ENCODE assay signal across 9 mouse cellular contexts in the genomic region with DNA sequence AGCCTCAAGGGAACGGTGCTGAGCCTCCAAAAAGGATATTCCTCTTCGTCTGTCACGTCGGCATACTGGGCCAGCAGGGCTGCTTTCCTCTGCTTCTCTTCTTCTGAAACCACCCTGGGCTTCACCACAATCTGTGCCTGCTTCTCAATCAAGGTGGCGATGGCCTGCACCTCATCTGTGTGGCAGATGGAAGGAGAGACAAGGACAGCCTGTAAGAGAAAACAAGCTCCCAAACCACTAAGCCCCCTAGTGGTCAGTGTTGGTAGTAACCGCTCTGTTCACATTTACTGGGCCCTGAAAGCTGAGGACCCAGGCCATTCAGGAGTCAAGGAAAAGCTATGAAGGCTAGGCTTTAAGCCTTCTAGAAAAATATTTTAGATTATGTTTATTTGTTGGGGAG. TPM values are rescaled to one million over a fixed set of nuclear protein-coding genes. Genes with fewer than 3 reads are reported as not detected.
DNase-seq lines count a peak whose midpoint lies in the region; ATAC-seq and TF ChIP-seq lines count a peak whose summit lies in the region.
"Had no signal": no experiment of that assay in that cellular context is flagged by ENCODE, and none has a peak within 500 bp of the region (broad histone marks: within the 10 kb centered on the region; RNA-seq: fewer than 3 reads in every experiment).

No protein-coding gene starts in this region.

- no peak for ATAC-seq in forebrain, embryonic 16.5 days
- no peak for ATAC-seq in lung, postnatal 0 days

- TF ChIP-seq POLR2A in cerebellum, adult 2 months (IDR thresholded peaks at IDR 0.05; ENCODE audit: borderline replicate concordance, insufficient read depth, low read length): no peak
- no peak for TF ChIP-seq POLR2A in small intestine, adult 2 months (IDR thresholded peaks at IDR 0.05; ENCODE audit: low read depth, low read length)

- peak; percentile 82 for DNase-seq in forebrain, embryonic 10.5 days (ENCODE audit: extremely low spot score, low spot score)
- peak; percentile 32 for DNase-seq in Muller cell, postnatal 12 days (ENCODE audit: inconsistent ontology term)
- peak; percentile 69 to 75 for DNase-seq in cerebellum, adult 2 months
- peak; percentile 20 to 87 for DNase-seq in frontal cortex, adult 2 months (ENCODE audit: extremely low spot score in 1 of 2, low spot score in 1 of 2)
- peak; percentile 28 to 83 for DNase-seq in layer of hippocampus, adult 18-20 months (ENCODE audit: low spot score in 2 of 2)
- peak; percentile 69 for DNase-seq in lung, postnatal 0 days (ENCODE audit: low spot score)

- no peak overlapping the region for H3K9ac ChIP-seq in forebrain, embryonic 16.5 days (replicated peaks; ENCODE audit: low read depth, low read length)
- H3K9ac ChIP-seq in lung, postnatal 0 days (replicated peaks; ENCODE audit: low read depth): no peak overlapping the region

- no peaks in the 10 kb centered on the region for H3K4me1 ChIP-seq in forebrain, embryonic 10.5 days
- no peaks in the 10 kb centered on the region for H3K4me1 ChIP-seq in forebrain, embryonic 16.5 days (replicated peaks; ENCODE audit: control insufficient read depth, insufficient read depth, low read length)
- H3K4me1 ChIP-seq in cerebellum, adult 2 months (ENCODE audit: control insufficient read depth, insufficient read depth, low read length): no peaks in the 10 kb centered on the region
- H3K4me1 ChIP-seq in lung, postnatal 0 days (ENCODE audit: insufficient read depth, low read depth, low read length): no peaks in the 10 kb centered on the region
- H3K4me1 ChIP-seq in small intestine, adult 2 months (ENCODE audit: control insufficient read depth, insufficient read depth, insufficient read length, low read length): no peaks in the 10 kb centered on the region

- peaks cover 73% of the 10 kb centered on the region for H3K36me3 ChIP-seq in forebrain, embryonic 10.5 days (replicated peaks)
- H3K36me3 ChIP-seq in forebrain, embryonic 16.5 days (ENCODE audit: control insufficient read depth, insufficient read depth): peaks cover 3% of the 10 kb centered on the region; the same call in 1 of the 2 replicates
- H3K36me3 ChIP-seq in lung, postnatal 0 days (ENCODE audit: insufficient read depth, low read length): peaks cover 7% of the 10 kb centered on the region; the same call in 1 of the 2 replicates
- H3K36me3 ChIP-seq in small intestine, adult 2 months (ENCODE audit: control insufficient read depth, insufficient read depth, low read length): peaks cover 14% of the 10 kb centered on the region

- peak; percentile 73 for TF ChIP-seq CTCF in cerebellum, adult 2 months (IDR thresholded peaks at IDR 0.05; ENCODE audit: borderline replicate concordance, insufficient read depth, low read depth, low read length)
- peak; percentile 86 for TF ChIP-seq CTCF in lung, postnatal 0 days (IDR thresholded peaks at IDR 0.05)
- peak; percentile 52; the same call in 1 of the 2 replicates for TF ChIP-seq CTCF in small intestine, adult 2 months (IDR thresholded peaks at IDR 0.05; ENCODE audit: extremely low read depth, insufficient read length, insufficient replicate concordance, low read depth, low read length)

- no peak overlapping the region for H3K27ac ChIP-seq in forebrain, embryonic 10.5 days
- no peak overlapping the region for H3K27ac ChIP-seq in forebrain, embryonic 16.5 days (ENCODE audit: low read length)
- no peak overlapping the region; the same call in 1 of the 2 replicates for H3K27ac ChIP-seq in cerebellum, adult 2 months (ENCODE audit: insufficient read depth, low read length)
- no peak overlapping the region for H3K27ac ChIP-seq in lung, postnatal 0 days (ENCODE audit: low read length)
- no peak overlapping the region for H3K27ac ChIP-seq in small intestine, adult 2 months (ENCODE audit: insufficient read depth, low read depth, low read length)

- no peak overlapping the region for H3K4me2 ChIP-seq in forebrain, embryonic 16.5 days (ENCODE audit: low read length)
- H3K4me2 ChIP-seq in lung, postnatal 0 days (replicated peaks; ENCODE audit: low read depth, low read length): no peak overlapping the region

- no peaks in the 10 kb centered on the region for H3K9me3 ChIP-seq in forebrain, embryonic 10.5 days
- no peaks in the 10 kb centered on the region for H3K9me3 ChIP-seq in forebrain, embryonic 16.5 days (ENCODE audit: control insufficient read depth, low read length)
- no peaks in the 10 kb centered on the region for H3K9me3 ChIP-seq in lung, postnatal 0 days (ENCODE audit: low read length)

- WGBS in forebrain, embryonic 10.5 days: 68% methylated on average over 6 of the region's 6 CpGs
- WGBS in forebrain, embryonic 16.5 days: 56% methylated on average over 6 of the region's 6 CpGs
- 44% methylated on average over 6 of the region's 6 CpGs for WGBS in cerebellum, adult 2 months
- WGBS in lung, postnatal 0 days: 64% methylated on average over 6 of the region's 6 CpGs
- WGBS in small intestine, adult 2 months: 67% methylated on average over 6 of the region's 6 CpGs

- H3K4me3 ChIP-seq in forebrain, embryonic 10.5 days: no peak overlapping the region
- H3K4me3 ChIP-seq in forebrain, embryonic 16.5 days (replicated peaks; ENCODE audit: low read length): no peak overlapping the region
- no peak overlapping the region for H3K4me3 ChIP-seq in cerebellum, adult 2 months (replicated peaks; ENCODE audit: insufficient read depth, low read depth, low read length)
- H3K4me3 ChIP-seq in lung, postnatal 0 days (ENCODE audit: low read depth, low read length): no peak overlapping the region
- no peak overlapping the region for H3K4me3 ChIP-seq in small intestine, adult 2 months (ENCODE audit: low read depth, low read length)

- no peaks in the 10 kb centered on the region for H3K27me3 ChIP-seq in forebrain, embryonic 10.5 days (ENCODE audit: poor library complexity, severe bottlenecking)
- no peaks in the 10 kb centered on the region for H3K27me3 ChIP-seq in forebrain, embryonic 16.5 days (replicated peaks; ENCODE audit: control insufficient read depth, insufficient read depth, low read length)
- no peaks in the 10 kb centered on the region for H3K27me3 ChIP-seq in cerebellum, adult 2 months (ENCODE audit: control insufficient read depth, insufficient read depth, low read length)
- H3K27me3 ChIP-seq in lung, postnatal 0 days (replicated peaks; ENCODE audit: insufficient read depth, low read length): no peaks in the 10 kb centered on the region
- H3K27me3 ChIP-seq in small intestine, adult 2 months (ENCODE audit: control insufficient read depth, insufficient read depth, low read length): no peaks in the 10 kb centered on the region

- TF ChIP-seq EP300 in lung, postnatal 0 days (IDR thresholded peaks at IDR 0.05): no peak

RNA-seq across cellular contexts. Expression of a gene that starts 7.4 kb away (rescaled TPM):
- 61.7 and 65.8 TPM in 2 replicates for polyA plus RNA-seq in forebrain, embryonic 10.5 days (2016; fragmentation: Nextera tagmentation; extraction: Ambion mirVana)
- 46.8 and 51.2 TPM in 2 replicates for polyA plus RNA-seq in forebrain, embryonic 16.5 days (2015; fragmentation: Nextera tagmentation; extraction: Ambion mirVana)
- 24.6 and 25.0 TPM in 2 replicates for polyA plus RNA-seq in cerebellum, adult 2 months (2012; rRNA removed)
- polyA plus RNA-seq in frontal cortex, adult 2 months (2012; rRNA removed): 18.3 and 24.0 TPM in 2 replicates
- 10 to 100 TPM; 30.4 to 31.9 TPM for total RNA-seq in layer of hippocampus, adult 18-20 months (2021)
- polyA plus RNA-seq in lung, postnatal 0 days (2015; fragmentation: Nextera tagmentation; extraction: Ambion mirVana): 20.4 and 22.8 TPM in 2 replicates
- 1.4 and 2.5 TPM in 2 replicates for polyA plus RNA-seq in small intestine, adult 2 months (2012; rRNA removed)

RNA-seq across cellular contexts. Expression of a gene that starts 26.6 kb away (rescaled TPM):
- 0.10 and 0.15 TPM in 2 replicates for polyA plus RNA-seq in forebrain, embryonic 10.5 days (2016; fragmentation: Nextera tagmentation; extraction: Ambion mirVana)
- polyA plus RNA-seq in forebrain, embryonic 16.5 days (2015; fragmentation: Nextera tagmentation; extraction: Ambion mirVana): 0.09 TPM in 1 of 2 replicates, not detected in the other
- polyA plus RNA-seq in cerebellum, adult 2 months (2012; rRNA removed): not detected in 2 replicates
- polyA plus RNA-seq in frontal cortex, adult 2 months (2012; rRNA removed): 0.02 TPM in 1 of 2 replicates, not detected in the other
- not detected for total RNA-seq in layer of hippocampus, adult 18-20 months (2021)
- 0.04 and 0.05 TPM in 2 replicates for polyA plus RNA-seq in lung, postnatal 0 days (2015; fragmentation: Nextera tagmentation; extraction: Ambion mirVana)
- polyA plus RNA-seq in small intestine, adult 2 months (2012; rRNA removed): not detected in 2 replicates
- polyA plus RNA-seq: C2C12 had no signal

Comparison
In these comparisons a context has a peak if more than half of its experiments do, and no peak if none do; other contexts are left out.
1. DNase-seq: peak in every context shown above with its lines; median percentile 82 in forebrain, embryonic 10.5 days; 72 in cerebellum, adult 2 months; 69 in lung, postnatal 0 days; 56 in layer of hippocampus, adult 18-20 months; 54 in frontal cortex, adult 2 months; 32 in Muller cell, postnatal 12 days.